In the genomic region with DNA sequence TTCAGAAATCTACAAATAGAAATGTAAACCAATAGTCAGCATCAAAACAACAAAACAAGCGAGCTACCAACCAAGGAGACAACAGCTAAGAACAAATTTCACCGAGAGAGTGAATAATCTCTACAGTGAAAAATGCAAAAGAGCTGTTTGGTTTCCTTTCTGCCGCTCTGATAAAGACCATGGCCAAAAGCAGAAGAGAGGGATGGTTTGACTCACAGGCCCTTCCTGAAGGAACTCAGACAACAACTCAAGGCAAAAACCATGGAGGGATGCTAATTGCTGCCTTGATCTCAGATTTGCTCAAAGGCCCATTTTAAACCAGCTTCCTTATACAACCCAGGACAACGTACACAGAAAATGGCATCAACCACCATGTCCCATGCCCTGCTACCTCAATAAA, we compare ENCODE assay signal across 29 mouse cellular contexts.
"Had no signal": no experiment of that assay in that cellular context is flagged by ENCODE, and none has a peak within 500 bp of the region (broad histone marks: within the 10 kb centered on the region; RNA-seq: fewer than 3 reads in every experiment).

No protein-coding gene starts in this region.

- DNase-seq: left cerebral cortex, postnatal 4 days; liver; liver, embryonic 13.5 days; liver, postnatal 0 days; lung, adult 18-20 months; lung, adult 2 months; lung, embryonic 14.5 days; lung, postnatal 10 days; lung, postnatal 14 days; lung, postnatal 36 days; lung, postnatal 4 days; midbrain, embryonic 14.5 days had no signal

- H3K27me3 ChIP-seq: limb, embryonic 12.5 days; limb, embryonic 13.5 days; limb, embryonic 15.5 days; liver, embryonic 12.5 days; liver, embryonic 13.5 days; liver, embryonic 15.5 days; lung, embryonic 15.5 days; megakaryocyte, embryonic 14.5 days; midbrain, embryonic 13.5 days; midbrain, embryonic 15.5 days had no signal

- H3K4me2 ChIP-seq: limb, embryonic 12.5 days; limb, embryonic 13.5 days; limb, embryonic 15.5 days; liver, embryonic 11.5 days; liver, embryonic 12.5 days; liver, embryonic 13.5 days; liver, embryonic 15.5 days; lung, embryonic 14.5 days; lung, embryonic 15.5 days; midbrain, embryonic 11.5 days; midbrain, embryonic 12.5 days; midbrain, embryonic 13.5 days; midbrain, embryonic 15.5 days had no signal

- H3K9me3 ChIP-seq: limb, embryonic 10.5 days; limb, embryonic 12.5 days; limb, embryonic 13.5 days; limb, embryonic 15.5 days; liver, embryonic 12.5 days; liver, embryonic 13.5 days; liver, embryonic 15.5 days; lung, embryonic 15.5 days; midbrain, embryonic 10.5 days; midbrain, embryonic 12.5 days; midbrain, embryonic 13.5 days; midbrain, embryonic 15.5 days had no signal

- H3K4me1 ChIP-seq: limb, embryonic 15.5 days; liver, embryonic 12.5 days; liver, embryonic 13.5 days; liver, embryonic 15.5 days; megakaryocyte, embryonic 14.5 days had no signal

- H3K4me3 ChIP-seq: limb, embryonic 10.5 days; limb, embryonic 12.5 days; limb, embryonic 13.5 days; limb, embryonic 15.5 days; liver, embryonic 12.5 days; liver, embryonic 13.5 days; liver, embryonic 15.5 days; lung, embryonic 15.5 days; megakaryocyte, embryonic 14.5 days; midbrain, embryonic 10.5 days; midbrain, embryonic 12.5 days; midbrain, embryonic 13.5 days; midbrain, embryonic 15.5 days; myocyte had no signal

- H3K27ac ChIP-seq: limb, embryonic 10.5 days; limb, embryonic 12.5 days; limb, embryonic 13.5 days; limb, embryonic 15.5 days; liver, embryonic 12.5 days; liver, embryonic 13.5 days; liver, embryonic 14.5 days; liver, embryonic 15.5 days; lung, embryonic 15.5 days; macrophage; midbrain, embryonic 10.5 days; midbrain, embryonic 12.5 days; midbrain, embryonic 13.5 days; midbrain, embryonic 15.5 days had no signal

- H3K9ac ChIP-seq: limb, embryonic 12.5 days; limb, embryonic 13.5 days; limb, embryonic 15.5 days; liver, embryonic 12.5 days; liver, embryonic 13.5 days; liver, embryonic 14.5 days; liver, embryonic 15.5 days; liver, postnatal 0 days; lung, embryonic 14.5 days; lung, embryonic 15.5 days; midbrain, embryonic 12.5 days; midbrain, embryonic 13.5 days; midbrain, embryonic 15.5 days had no signal

- H3K36me3 ChIP-seq: limb, embryonic 10.5 days; limb, embryonic 12.5 days; limb, embryonic 13.5 days; limb, embryonic 15.5 days; liver, embryonic 12.5 days; liver, embryonic 13.5 days; liver, embryonic 15.5 days; lung, embryonic 15.5 days; midbrain, embryonic 10.5 days; midbrain, embryonic 12.5 days; midbrain, embryonic 13.5 days; midbrain, embryonic 15.5 days had no signal
